Mouse (Mus musculus) thymus, postnatal 36 days (tissue): ENCODE results near the gene Tyw1.

ENCODE experiments used
- DNase-seq, 2 experiments: peaks; one replicate each; pipeline ENCODE4 v3.0.0; 2022; ENCODE audit warnings: mixed read lengths in 2 of 2

Tyw1 gene

DNA sequence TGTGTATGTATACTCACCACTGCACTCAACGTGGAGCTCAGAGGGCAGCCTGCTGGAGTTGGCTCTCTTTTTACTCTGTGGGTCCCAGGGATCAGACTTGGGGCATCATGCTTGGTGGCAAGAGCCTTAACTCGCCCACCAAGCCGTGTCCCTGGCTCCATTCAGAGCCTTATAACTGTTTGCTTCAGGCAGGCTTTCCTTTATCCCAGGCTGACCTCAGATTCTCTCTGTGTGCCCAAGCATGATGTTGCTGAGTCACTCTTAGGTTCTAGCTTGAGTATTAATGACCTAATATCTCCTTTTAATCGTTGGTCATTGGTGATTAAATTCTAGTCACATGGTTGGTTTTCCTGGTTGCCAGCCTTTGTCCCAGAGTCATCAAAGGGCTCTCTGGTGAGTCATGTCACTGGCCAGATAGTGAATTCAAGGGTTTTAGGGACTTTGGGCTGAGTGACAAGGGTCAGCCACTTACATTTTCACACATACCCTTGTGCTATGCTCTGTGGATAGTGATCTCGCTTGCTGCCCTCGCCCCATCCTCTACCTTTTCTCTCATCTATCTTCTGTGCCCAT lies 9.1 kb downstream of the Tyw1 start:
- no peak for DNase-seq

GRCm38 (mm10) chr5:130266651-130267050 lies 11.2 kb downstream of the Tyw1 start:
- DNase-seq: peak; percentile 24 to 25

DNA sequence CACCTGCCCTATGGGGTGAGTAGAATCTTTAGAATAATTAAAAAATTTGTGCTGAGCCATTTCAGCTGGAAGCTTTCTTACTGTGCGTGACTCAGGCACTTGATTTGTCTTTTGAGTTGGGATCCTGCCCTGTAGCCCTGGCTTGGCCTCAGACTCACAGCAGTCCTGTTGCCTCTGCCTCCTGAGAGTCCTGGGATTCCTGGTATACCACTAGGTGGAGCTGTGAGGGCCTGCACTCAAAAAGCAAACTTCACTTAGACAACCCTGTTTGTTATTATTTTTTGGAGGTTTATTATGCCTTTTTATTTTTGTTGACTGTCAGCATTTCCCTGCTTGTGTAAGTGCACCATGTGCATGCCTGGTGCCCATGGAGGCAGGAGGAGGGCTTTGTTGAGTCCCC lies 11.9 kb downstream of the Tyw1 start:
- DNase-seq: peak in 1 of 2 experiments; percentile 11

DNA sequence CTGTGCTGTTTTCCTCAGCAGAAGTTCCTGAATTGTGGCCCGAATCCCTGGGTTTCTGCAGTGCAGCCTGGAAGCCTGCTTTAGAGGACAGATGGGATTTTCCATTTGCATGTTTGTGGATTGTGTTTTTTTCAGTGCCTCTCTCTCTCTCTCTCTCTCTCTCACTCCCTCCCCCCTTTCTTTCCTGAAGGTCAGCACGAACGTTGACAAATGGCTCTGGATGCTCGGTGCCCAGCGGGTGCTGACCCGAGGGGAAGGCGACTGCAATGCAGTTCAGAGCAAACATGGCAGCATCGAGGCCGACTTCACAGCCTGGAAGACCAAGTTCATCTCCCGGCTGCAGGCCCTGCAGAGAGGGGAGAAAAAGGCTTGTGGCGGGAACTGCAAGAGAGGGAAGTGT lies 13.6 kb downstream of the Tyw1 start:
- DNase-seq: no peak

DNA sequence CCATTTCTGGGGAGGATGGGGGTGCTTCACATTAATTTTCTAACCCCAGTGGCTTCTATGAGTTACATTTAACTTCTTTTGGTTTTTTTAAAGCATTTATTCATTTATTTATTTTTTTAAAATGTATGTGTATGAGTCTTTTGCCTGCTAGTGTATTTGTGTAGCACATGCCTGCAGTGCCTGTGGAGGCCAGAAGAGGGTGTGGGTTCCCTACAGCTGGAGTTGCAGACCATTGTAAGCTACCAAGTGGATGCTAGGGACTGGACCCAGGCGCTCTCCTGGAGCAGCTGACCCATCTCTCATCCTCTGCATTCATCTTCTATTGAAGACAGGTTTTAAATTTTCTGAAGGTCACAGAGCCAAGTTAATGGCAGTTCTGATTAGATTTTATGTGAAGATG lies 16.9 kb downstream of the Tyw1 start:
- no peak for DNase-seq

DNA sequence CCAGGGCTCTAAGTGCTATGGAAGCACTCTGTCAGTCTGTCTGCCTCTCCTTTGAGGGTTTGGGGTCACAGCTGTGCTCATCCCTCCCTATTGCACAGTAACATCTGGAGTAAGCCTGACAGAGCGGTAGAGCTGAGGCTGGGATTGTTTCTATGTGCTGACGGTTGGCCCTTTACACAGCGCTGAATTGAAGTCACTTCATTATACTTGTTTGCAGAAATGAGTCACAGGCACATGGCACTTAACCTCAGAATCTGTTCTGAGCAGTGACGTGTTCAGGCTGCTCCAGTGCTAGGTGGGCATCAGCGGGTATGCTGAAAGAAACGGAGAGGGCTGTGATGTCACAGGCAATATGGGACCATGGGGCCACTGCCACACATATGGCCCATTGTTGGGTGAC lies 17.6 kb downstream of the Tyw1 start:
- DNase-seq: no peak

DNA sequence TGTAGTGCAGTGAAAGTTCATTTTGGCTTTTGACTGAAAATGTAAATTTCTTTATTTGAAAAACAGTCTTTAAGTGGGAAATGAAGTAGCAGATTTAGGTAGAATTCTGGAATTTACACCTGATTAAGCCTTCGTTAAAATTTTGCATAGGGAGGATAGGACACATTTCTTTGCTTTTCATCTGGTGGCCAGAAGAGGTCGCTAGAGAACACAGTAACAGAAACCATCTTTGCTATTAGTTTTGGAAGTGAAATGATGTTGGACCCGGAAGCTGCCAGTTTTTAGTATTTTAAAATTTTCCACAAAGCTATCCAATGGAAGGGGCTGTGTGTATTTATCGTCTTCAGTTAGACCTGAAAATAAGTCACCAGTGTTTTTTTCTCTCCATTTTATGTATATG lies 20.1 kb downstream of the Tyw1 start:
- no peak for DNase-seq

DNA sequence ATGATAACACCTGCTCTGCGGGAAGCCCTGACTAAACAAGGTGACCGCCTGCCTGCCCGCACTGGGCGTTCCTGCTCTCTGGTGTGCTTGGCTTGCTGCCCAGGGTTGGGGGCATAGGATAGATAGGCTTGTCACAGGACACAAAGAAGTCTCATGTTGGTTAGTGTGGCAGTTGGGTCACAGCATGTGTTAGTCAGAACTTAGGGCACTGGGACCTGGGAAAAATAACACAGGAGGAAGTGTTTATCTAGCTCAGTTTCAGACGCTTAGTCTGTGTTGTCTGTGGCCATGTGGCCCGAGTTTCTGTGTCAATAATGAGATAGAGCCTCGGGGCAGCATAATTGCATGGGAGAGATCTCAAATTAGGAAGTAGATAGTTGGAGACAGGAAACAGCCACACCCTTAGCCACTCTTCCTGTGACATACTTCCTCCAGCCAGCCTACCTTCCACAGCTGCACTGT lies 22.6 kb downstream of the Tyw1 start:
- DNase-seq: no peak

GRCm38 (mm10) chr5:130283079-130283732 lies 27.8 kb downstream of the Tyw1 start:
- DNase-seq: no peak

DNA sequence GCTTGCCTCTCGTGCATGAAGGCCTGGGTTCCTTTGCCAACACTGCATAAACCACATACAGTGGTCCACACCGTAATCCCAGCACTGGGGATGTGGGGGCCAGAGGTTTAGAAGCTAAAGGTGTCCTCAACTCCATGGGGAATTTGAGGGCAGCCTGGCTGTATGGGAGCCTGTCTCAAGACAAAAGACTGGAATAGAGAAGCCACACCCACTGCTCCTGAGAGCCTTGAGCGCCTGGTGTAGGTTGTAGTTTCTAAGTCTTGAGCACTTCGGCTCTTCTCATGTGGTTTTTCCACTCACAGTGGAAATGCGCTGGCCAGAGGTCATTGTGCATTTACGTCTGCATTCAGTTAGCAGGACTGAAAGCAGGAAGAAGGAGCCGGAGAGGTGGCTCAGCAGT lies 32.7 kb downstream of the Tyw1 start:
- DNase-seq: no peak

GRCm38 (mm10) chr5:130290242-130290641 lies 34.8 kb downstream of the Tyw1 start:
- DNase-seq: no peak

DNA sequence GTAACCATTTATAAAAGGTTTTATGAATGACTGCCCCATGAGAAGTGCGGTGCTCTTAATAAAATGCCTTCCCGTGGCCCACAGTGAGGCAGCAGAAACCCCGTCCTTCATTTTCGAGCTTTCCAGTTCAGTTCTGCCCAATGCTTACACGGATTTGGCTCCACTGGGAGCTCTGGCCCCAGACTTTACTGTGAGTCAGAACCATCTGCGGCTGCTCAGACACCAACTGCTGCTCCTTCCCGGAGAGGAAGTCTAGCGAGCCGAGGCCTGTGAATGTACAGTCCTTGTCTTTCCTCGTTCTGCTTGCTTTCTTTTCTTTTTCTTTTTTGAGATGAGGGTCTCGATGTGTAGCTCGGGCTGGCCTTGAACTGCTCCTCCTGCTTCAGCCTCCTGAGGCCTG lies 35.4 kb downstream of the Tyw1 start:
- DNase-seq: no peak

GRCm38 (mm10) chr5:130292976-130293375 lies 37.6 kb downstream of the Tyw1 start:
- no peak for DNase-seq

DNA sequence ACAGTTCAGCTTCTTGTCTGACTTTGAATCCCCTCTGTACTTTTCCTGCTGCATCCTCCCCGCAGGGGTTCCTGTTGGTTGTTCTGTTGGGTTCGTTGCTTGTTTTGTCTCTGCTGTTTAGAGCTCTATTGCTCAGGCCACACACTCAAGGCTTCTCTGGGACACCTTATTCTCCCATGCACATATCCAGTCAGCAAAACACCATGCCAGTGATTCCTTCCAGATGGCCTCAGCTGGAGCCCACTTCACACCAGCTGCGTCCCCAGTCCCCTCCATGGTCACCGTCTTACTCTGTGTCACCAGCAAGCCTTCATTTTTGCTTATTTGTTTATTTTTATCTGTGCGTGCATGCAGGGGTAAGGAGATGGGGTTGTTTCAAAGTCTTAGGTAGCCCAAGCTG lies 38.5 kb downstream of the Tyw1 start:
- no peak for DNase-seq

GRCm38 (mm10) chr5:130294598-130294997 lies 39.2 kb downstream of the Tyw1 start:
- DNase-seq: no peak

DNA sequence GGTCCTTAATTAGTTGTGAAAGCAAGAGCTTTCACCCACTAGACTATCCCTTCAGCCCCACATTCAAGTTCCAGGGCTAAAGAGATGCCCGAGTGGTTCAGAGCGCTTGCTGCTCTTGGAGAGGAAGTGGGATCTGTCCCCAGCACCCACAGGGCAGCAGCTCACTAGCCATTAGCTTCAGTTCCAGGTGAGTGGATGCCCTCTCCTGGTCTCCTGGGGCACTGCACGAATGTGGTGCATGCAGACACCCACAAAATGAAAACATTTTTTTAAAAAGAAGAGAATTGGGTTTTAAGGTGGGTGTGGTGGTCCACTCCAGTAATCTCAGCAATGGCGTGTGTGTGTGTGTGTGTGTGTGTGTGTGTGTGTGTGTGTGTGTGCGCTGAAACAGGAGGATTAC lies 40.7 kb downstream of the Tyw1 start:
- no peak for DNase-seq

DNA sequence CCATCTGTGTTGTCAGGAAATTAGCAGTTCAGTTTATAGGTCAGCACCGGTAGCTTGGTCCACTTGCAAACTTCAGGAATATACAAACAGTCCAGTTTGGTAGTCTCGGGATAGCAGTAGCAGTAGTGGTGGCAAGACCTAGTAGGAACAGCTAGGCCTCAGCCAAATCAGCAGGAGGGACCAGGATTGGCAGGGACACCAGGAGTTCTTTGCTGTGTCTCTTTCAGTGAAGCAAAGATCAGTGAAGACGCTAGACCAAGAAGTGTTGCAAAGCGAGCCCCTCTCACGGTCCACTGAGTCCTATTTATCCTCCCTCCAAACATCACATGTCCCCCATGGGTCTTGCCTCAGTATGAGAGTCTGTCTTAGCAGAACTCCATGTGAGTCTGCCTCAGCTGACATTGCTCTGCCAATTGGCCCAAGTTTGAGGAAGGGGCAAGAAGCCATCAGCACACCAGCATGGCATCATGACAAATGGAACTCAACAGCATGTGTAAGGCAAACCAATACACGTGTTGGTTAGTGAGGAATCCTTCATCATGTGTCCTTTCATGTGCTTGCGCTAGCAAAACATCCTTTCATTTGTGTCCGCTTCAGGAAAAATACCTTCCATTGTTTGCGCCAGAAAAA lies 43.5 kb downstream of the Tyw1 start:
- no peak for DNase-seq

GRCm38 (mm10) chr5:130299526-130299925 lies 44.1 kb downstream of the Tyw1 start:
- DNase-seq: no peak

- no peak for DNase-seq
Measured at GRCm38 (mm10) chr5:130303611-130304010, 48.2 kb downstream of the Tyw1 start.

- no peak for DNase-seq
Measured at GRCm38 (mm10) chr5:130307921-130308320, 52.5 kb downstream of the Tyw1 start.

GRCm38 (mm10) chr5:130310077-130310476 lies 54.7 kb downstream of the Tyw1 start:
- peak in 1 of 2 experiments; percentile 3 for DNase-seq

GRCm38 (mm10) chr5:130310827-130311226 lies 55.4 kb downstream of the Tyw1 start:
- no peak for DNase-seq

DNA sequence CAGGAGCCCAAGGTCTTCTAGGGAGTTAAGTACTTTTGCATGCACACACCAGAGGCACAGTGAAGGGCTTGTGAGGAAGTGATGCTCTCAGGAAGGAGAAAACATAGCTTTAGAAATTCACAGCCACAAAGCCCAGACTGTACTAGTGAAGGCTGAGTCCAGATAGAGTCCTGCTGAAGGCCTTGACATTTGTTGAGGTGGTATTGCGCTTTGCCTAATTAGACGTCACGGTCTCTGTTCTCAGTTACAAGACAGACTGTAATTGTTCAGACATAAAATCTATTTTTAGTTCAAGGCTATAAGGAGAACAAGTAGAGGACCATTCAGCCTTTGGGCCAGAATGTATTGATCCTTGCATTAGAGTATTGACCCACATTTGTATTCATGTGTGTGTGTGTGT lies 58.1 kb downstream of the Tyw1 start:
- DNase-seq: no peak

DNA sequence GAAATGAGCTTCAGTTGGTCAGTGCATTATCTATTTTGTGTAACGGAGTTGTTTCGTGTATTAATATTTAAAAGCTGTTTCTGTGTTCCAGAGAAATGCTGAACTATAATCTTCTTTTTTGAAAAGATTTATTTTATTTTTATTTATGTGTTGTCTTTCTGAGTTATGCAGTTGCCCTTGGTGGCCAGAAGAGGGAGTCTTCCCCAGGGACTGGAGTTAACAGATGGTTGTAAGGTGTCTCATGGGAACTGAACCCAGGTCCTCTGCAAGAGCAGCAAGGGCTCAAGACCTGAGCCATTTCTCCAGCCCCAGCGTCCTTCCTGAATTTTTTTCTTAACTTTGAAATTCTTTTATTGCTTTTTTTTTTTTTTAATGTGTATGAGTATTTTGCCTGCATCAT lies 59.5 kb downstream of the Tyw1 start:
- DNase-seq: no peak

- DNase-seq: no peak
Measured at GRCm38 (mm10) chr5:130316321-130316720, 60.9 kb downstream of the Tyw1 start.
